Mouse (Mus musculus) G1E (cell line): ENCODE data around the gene Ankrd23. TPM values are rescaled to one million over a fixed set of nuclear protein-coding genes. Genes with fewer than 3 reads are reported as not detected.

Experiments
- ATAC-seq: 2 replicates; pipeline ENCODE4 v1.8.0; 2016; ENCODE audit warnings: mild to moderate bottlenecking; ENCODE audit not compliant: insufficient number of reproducible peaks, poor library complexity, low FRiP score, severe bottlenecking; ENCODE audit errors: extremely low read depth
- DNase-seq: peaks from one replicate; pipeline ENCODE4 v3.0.0; 2012; ENCODE audit warnings: low spot score
- H3K27me3 ChIP-seq: 2 replicates; pipeline ENCODE4 v1.6.1; 2012; ENCODE audit warnings: mild to moderate bottlenecking, low read length, inconsistent platforms; ENCODE audit not compliant: insufficient read depth
- H3K36me3 ChIP-seq: replicated peaks from 2 replicates; pipeline ENCODE3; 2012; ENCODE audit warnings: mild to moderate bottlenecking, inconsistent platforms
- H3K4me1 ChIP-seq: 2 replicates; pipeline ENCODE4 v1.6.1; 2012; ENCODE audit warnings: low read depth, low read length, inconsistent platforms, mixed read lengths; ENCODE audit not compliant: insufficient read depth
- H3K4me3 ChIP-seq: 2 replicates; pipeline ENCODE4 v1.5.1; 2012; ENCODE audit warnings: low read depth, mild to moderate bottlenecking, inconsistent platforms, low read length, moderate library complexity, mixed read lengths
- H3K9me3 ChIP-seq: replicated peaks from 2 replicates; pipeline ENCODE4 v1.6.1; 2012; ENCODE audit warnings: inconsistent platforms
- CTCF ChIP-seq: IDR thresholded peaks from 2 replicates; pipeline ENCODE4 v1.5.1; 2012; ENCODE audit warnings: low read depth, low read length, inconsistent platforms, mixed read lengths
- GATA1 ChIP-seq: IDR thresholded peaks from 2 replicates; pipeline ENCODE4 v1.6.1; 2012; ENCODE audit warnings: borderline replicate concordance, low read length, inconsistent platforms, mixed read lengths
- GATA2 ChIP-seq: IDR thresholded peaks from 2 replicates; pipeline ENCODE4 v1.6.1; 2012; ENCODE audit warnings: low read depth, low read length, inconsistent platforms, borderline replicate concordance
- POLR2AphosphoS5 ChIP-seq: IDR thresholded peaks from 2 replicates; pipeline ENCODE4 v1.6.1; 2012; ENCODE audit warnings: low read depth, low read length, inconsistent platforms; ENCODE audit not compliant: insufficient replicate concordance
- TAL1 ChIP-seq: conservative IDR thresholded peaks from 2 replicates; pipeline ENCODE4 v1.6.1; 2012; ENCODE audit warnings: low read depth, low read length, inconsistent platforms, mixed read lengths
- polyA plus RNA-seq: library from polyadenylated mRNA; stranded (reverse); fragments of >175 nt; gene quantifications from 2 replicates; pipeline ENCODE4 v1.2.3, GENCODE M21; 2012
- total RNA-seq, 2 experiments: library from RNA; stranded (forward) in 1 of 2; stranded (reverse) in 1 of 2; fragments of 200-1000 nt in 1 of 2; fragments of >200 nt in 1 of 2; fragmentation: Nextera tagmentation in 1 of 2; gene quantifications; 2 replicates each; pipeline ENCODE4 v1.2.3; 2014 to 2017

Ankrd23 gene
- total and polyA plus RNA-seq, 3 experiments = 10.9 to 14.8 (median 14.2) TPM

DNA sequence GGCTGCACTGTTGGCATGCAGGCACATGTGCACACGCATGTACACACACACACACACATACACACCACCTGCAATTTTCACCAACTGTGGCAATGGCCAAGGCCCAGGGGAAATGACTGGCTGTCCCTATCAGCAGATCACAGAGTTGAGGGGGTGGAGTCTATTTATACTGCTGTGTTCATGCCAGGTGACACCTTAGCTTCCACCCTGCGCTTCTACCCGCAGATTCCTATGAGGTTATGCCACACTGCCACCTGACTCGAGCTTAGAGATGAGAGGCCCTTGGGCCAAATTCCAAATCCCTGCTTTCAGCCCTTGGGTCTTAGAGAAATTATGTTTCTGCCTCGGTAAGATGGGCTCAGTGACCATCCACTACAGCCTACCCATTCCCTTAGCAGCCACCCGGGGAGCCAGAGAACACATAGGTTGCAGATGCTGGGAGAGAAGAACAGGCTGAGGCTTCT lies 2.1 kb downstream of the Ankrd23 start:
- TF ChIP-seq POLR2AphosphoS5 (no peak), GATA2 (no peak), CTCF (no peak), TAL1 (no peak), GATA1 (no peak)
- DNase-seq = no peak

DNA sequence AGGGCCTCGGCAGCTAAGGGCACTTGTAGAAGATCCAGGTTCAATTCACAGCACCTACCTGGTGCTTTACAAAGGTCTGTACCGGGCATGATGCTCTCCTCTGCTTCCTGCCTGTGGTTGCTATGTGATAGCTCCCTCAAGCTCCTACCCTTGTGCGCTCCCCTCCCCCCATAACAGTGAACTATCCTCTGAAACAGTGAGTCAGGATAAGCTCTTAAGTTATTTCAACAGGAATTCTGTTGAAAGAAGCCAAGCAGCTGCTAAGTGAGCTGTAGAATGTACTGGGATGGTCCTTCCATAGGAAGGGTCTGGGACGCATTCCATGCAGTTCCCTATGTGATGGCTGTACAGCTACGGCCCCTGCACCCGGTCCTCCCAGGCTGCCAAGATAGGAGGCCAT lies 3.1 kb downstream of the Ankrd23 start:
- no peak for TF ChIP-seq GATA2
- TF ChIP-seq POLR2AphosphoS5 = no peak
- no peak for TF ChIP-seq GATA1
- no peak for TF ChIP-seq TAL1
- TF ChIP-seq CTCF = no peak
- H3K27me3 ChIP-seq = no peaks in the 10 kb centered on the region; the same call in 1 of the 2 replicates
- H3K4me1 ChIP-seq = peaks cover 20% of the 10 kb centered on the region
- no peaks in the 10 kb centered on the region for H3K9me3 ChIP-seq
- H3K36me3 ChIP-seq = peaks cover 82% of the 10 kb centered on the region
- H3K4me3 ChIP-seq = no peak overlapping the region
- no peak for ATAC-seq
- DNase-seq = no peak

More for the DNA sequence above, 2.1 kb downstream of the Ankrd23 start:
- Histone ChIP-seq H3K36me3 (peaks cover 91% of the 10 kb centered on the region), H3K27me3 (no peaks in the 10 kb centered on the region; the same call in 1 of the 2 replicates), H3K9me3 (no peaks in the 10 kb centered on the region), H3K4me1 (peaks cover 20% of the 10 kb centered on the region), H3K4me3 (no peak overlapping the region)
- ATAC-seq = no peak

DNA sequence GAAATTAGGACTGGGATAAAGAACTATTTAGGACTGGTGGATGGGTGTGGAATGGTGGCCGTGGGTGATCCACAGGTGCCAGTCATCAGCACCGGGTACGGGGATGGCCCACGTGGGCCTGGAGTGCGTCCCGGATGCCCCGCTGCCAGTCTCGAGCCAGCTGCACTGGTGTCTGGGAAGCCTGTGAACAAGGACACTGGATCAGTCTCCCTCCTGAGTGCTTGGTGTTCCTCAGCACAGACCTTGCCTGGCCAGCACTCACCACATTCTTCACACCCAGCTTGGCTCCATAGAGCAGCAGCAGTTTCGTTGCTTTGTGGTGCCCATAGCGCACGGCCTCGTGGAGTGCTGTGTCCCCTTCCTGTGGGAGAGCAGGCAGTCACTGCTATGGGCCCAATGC lies 5.2 kb downstream of the Ankrd23 start:
- ATAC-seq = no peak
- Histone ChIP-seq H3K36me3 (peaks cover 84% of the 10 kb centered on the region), H3K9me3 (no peaks in the 10 kb centered on the region)

DNA sequence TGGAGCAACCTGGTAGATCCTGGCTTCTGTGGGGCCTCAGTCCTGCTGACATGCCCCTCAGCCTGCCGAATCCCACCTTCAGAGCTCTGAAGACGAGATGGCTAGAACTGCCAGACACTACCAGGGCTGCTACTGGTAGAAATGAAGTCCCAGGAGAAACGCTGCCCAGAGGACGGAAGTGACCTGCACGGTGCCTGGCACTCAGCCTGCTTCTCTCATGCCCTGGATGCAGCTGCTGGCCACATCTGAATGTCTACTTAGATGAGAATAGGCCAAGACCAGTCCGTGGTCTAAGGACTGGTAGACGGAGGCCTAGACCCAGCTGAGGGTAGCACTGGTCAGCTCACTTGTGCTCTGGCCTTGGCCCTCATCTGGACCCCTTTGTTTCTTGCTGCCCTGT lies 5.7 kb downstream of the Ankrd23 start:
- TF ChIP-seq CTCF (no peak), GATA2 (no peak), GATA1 (no peak)
- H3K27me3 ChIP-seq = no peaks in the 10 kb centered on the region; the same call in 1 of the 2 replicates
- DNase-seq (no peak), ATAC-seq (no peak)
- peaks cover 84% of the 10 kb centered on the region for H3K36me3 ChIP-seq
- H3K4me1 ChIP-seq = peaks cover 20% of the 10 kb centered on the region
- H3K9me3 ChIP-seq = no peaks in the 10 kb centered on the region
- no peak overlapping the region for H3K4me3 ChIP-seq

More for the DNA sequence above, 5.2 kb downstream of the Ankrd23 start:
- no peaks in the 10 kb centered on the region; the same call in 1 of the 2 replicates for H3K27me3 ChIP-seq
- peak overlapping the region; percentile 0; the same call in 1 of the 2 replicates for H3K4me3 ChIP-seq
- DNase-seq = no peak
- TF ChIP-seq GATA1 (no peak), CTCF (no peak), POLR2AphosphoS5 (no peak), GATA2 (no peak), TAL1 (no peak)
- peaks cover 20% of the 10 kb centered on the region for H3K4me1 ChIP-seq

DNA sequence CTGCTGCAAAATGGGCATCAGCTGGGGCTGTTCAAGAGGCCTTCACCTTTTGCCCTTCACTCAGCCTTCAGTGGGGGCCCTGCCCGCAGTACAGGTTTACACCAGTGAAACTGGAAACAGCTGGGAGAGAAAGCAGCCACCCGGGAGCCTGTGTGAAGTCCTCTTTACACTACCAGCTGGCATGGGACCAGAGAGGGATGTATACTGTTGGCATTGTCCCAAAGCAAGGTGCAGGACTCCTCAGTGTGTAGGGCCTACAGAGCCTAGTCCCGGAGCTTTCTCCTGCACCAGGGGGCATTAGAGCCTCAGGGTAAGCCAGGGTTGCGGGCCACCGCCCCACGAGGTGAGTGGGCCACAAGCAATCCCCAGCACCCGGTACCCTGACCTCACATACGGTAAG lies 6.2 kb downstream of the Ankrd23 start:
- Histone ChIP-seq H3K36me3 (peaks cover 84% of the 10 kb centered on the region), H3K27me3 (no peaks in the 10 kb centered on the region; the same call in 1 of the 2 replicates), H3K4me1 (peaks cover 20% of the 10 kb centered on the region), H3K4me3 (no peak overlapping the region), H3K9me3 (no peaks in the 10 kb centered on the region)
- DNase-seq = no peak
- no peak for ATAC-seq
- TF ChIP-seq GATA2 = no peak
- no peak for TF ChIP-seq TAL1
- no peak for TF ChIP-seq CTCF
- TF ChIP-seq GATA1 = no peak
- TF ChIP-seq POLR2AphosphoS5 = no peak

DNA sequence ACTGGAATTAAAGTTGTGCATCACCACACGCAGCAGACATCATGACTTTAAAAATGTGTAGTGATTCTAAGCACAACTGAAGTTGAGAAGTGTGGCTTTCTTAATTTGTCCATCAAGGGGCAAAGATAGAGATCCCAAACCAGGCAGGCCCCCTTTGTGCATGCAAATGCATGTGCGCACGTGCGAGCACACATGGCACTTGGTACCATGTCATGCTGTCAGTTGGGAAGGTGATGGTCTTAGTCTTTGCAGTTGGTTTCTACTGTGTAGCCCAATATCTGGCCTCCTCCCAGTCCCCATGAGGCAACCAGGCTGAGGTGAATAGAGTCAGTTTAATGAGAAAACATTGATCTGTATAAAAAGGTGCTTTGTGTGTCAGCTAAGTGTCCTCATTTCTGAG lies 6.8 kb downstream of the Ankrd23 start:
- no peak for ATAC-seq
- no peak overlapping the region for H3K4me3 ChIP-seq

More for the DNA sequence above, 6.8 kb downstream of the Ankrd23 start:
- Histone ChIP-seq H3K4me1 (peaks cover 20% of the 10 kb centered on the region), H3K36me3 (peaks cover 84% of the 10 kb centered on the region), H3K9me3 (no peaks in the 10 kb centered on the region), H3K27me3 (no peaks in the 10 kb centered on the region; the same call in 1 of the 2 replicates)
- TF ChIP-seq GATA2 (no peak), POLR2AphosphoS5 (no peak), GATA1 (no peak)
- DNase-seq = no peak
